Mouse (Mus musculus) bone marrow macrophage, adult 2 months (primary cell): ENCODE measurements around the gene Dyrk1a.

Source experiments
- CTCF ChIP-seq: IDR thresholded peaks from 2 replicates; pipeline ENCODE4 v1.5.1; 2012; ENCODE audit warnings: low read depth, mild to moderate bottlenecking, low read length, moderate library complexity
- POLR2A ChIP-seq: IDR thresholded peaks from 2 replicates; pipeline ENCODE4 v1.6.1; 2012; ENCODE audit warnings: mild to moderate bottlenecking, low read depth, low read length, borderline replicate concordance

- TF ChIP-seq POLR2A (no peak), CTCF (no peak)
These were observed 131.3 kb downstream of the Dyrk1a start for GRCm38 (mm10) chr16:94701141-94701540.
